Mouse (Mus musculus): ENCODE measurements around the gene Tmcc3. TPM values are rescaled to one million over a fixed set of nuclear protein-coding genes. Genes with fewer than 3 reads are reported as not detected.

Gene Tmcc3
- polyA plus RNA-seq, 1 experiment from 2014 or later: 4.8 TPM

- H3K27me3 ChIP-seq: peaks cover 5% of the 10 kb centered on the region; the same call in 1 of the 2 replicates
- H3K4me3 ChIP-seq: no peak overlapping the region
- H3K4me1 ChIP-seq: peaks cover 17% of the 10 kb centered on the region
- no peak for ATAC-seq (ENCODE audit: low FRiP score, low read depth)
- WGBS: 80% methylated on average over 6 of the region's 6 CpGs
- no peak overlapping the region for H3K4me2 ChIP-seq (replicated peaks)
- H3K36me3 ChIP-seq: no peaks in the 10 kb centered on the region
- no peak overlapping the region for H3K9ac ChIP-seq (replicated peaks)
- H3K27ac ChIP-seq (replicated peaks): no peak overlapping the region
- H3K9me3 ChIP-seq: no peaks in the 10 kb centered on the region
Observed at GRCm38 (mm10) chr10:94409661-94410060, 97.9 kb downstream of the Tmcc3 start.

- no peak for ATAC-seq (ENCODE audit: low FRiP score, low read depth)
- WGBS: 90% methylated on average over 9 of the region's 9 CpGs
- peaks cover 9% of the 10 kb centered on the region for H3K27me3 ChIP-seq
- no peaks in the 10 kb centered on the region for H3K36me3 ChIP-seq
- H3K4me2 ChIP-seq (replicated peaks): no peak overlapping the region
- no peaks in the 10 kb centered on the region for H3K9me3 ChIP-seq
- peaks cover 26% of the 10 kb centered on the region for H3K4me1 ChIP-seq
- no peak overlapping the region for H3K9ac ChIP-seq (replicated peaks)
- H3K4me3 ChIP-seq: no peak overlapping the region
- no peak overlapping the region for H3K27ac ChIP-seq (replicated peaks)
Observed at GRCm38 (mm10) chr10:94411594-94411993, 99.8 kb downstream of the Tmcc3 start.

- Histone ChIP-seq H3K4me1 (peaks cover 26% of the 10 kb centered on the region), H3K9ac (replicated peaks) (no peak overlapping the region), H3K4me2 (replicated peaks) (no peak overlapping the region), H3K4me3 (no peak overlapping the region), H3K36me3 (no peaks in the 10 kb centered on the region), H3K27ac (replicated peaks) (no peak overlapping the region), H3K9me3 (no peaks in the 10 kb centered on the region), H3K27me3 (peaks cover 12% of the 10 kb centered on the region)
- 40% methylated on average over 8 of the region's 8 CpGs for WGBS
- no peak for ATAC-seq (ENCODE audit: low FRiP score, low read depth)
Observed at GRCm38 (mm10) chr10:94413770-94414651, 102.3 kb downstream of the Tmcc3 start.

GRCm38 (mm10) chr10:94415950-94416844, 104.4 kb downstream of the Tmcc3 start:
- H3K27ac ChIP-seq (replicated peaks): no peak overlapping the region
- H3K36me3 ChIP-seq: no peaks in the 10 kb centered on the region
- H3K4me2 ChIP-seq (replicated peaks): peak overlapping the region; percentile 17; the same call in 1 of the 2 replicates
- peaks cover 21% of the 10 kb centered on the region for H3K4me1 ChIP-seq
- ATAC-seq (ENCODE audit: low FRiP score, low read depth): no peak; the same call in 1 of the 2 replicates
- H3K27me3 ChIP-seq: peaks cover 12% of the 10 kb centered on the region
- H3K9me3 ChIP-seq: no peaks in the 10 kb centered on the region
- WGBS: 43% methylated on average over 22 of the region's 22 CpGs
- no peak overlapping the region for H3K4me3 ChIP-seq
- no peak overlapping the region for H3K9ac ChIP-seq (replicated peaks)

- 85% methylated on average over 4 of the region's 4 CpGs for WGBS
- Histone ChIP-seq H3K36me3 (no peaks in the 10 kb centered on the region), H3K4me2 (replicated peaks) (no peak overlapping the region), H3K4me1 (peaks cover 21% of the 10 kb centered on the region), H3K4me3 (no peak overlapping the region), H3K9me3 (no peaks in the 10 kb centered on the region), H3K27ac (replicated peaks) (no peak overlapping the region), H3K9ac (replicated peaks) (no peak overlapping the region), H3K27me3 (peaks cover 7% of the 10 kb centered on the region)
- no peak for ATAC-seq (ENCODE audit: low FRiP score, low read depth)
Observed at GRCm38 (mm10) chr10:94417643-94418042, 105.9 kb downstream of the Tmcc3 start.

- Histone ChIP-seq H3K27me3 (no peaks in the 10 kb centered on the region), H3K4me2 (replicated peaks) (no peak overlapping the region), H3K9me3 (no peaks in the 10 kb centered on the region), H3K9ac (replicated peaks) (no peak overlapping the region), H3K36me3 (no peaks in the 10 kb centered on the region), H3K4me3 (no peak overlapping the region), H3K27ac (replicated peaks) (no peak overlapping the region), H3K4me1 (peaks cover 4% of the 10 kb centered on the region; the same call in 1 of the 2 replicates)
- ATAC-seq (ENCODE audit: low FRiP score, low read depth): peak; percentile 80
- WGBS: 65% methylated on average over 12 of the region's 12 CpGs
Observed at GRCm38 (mm10) chr10:94426000-94426920, 114.5 kb downstream of the Tmcc3 start.

- peaks cover 4% of the 10 kb centered on the region; the same call in 1 of the 2 replicates for H3K4me1 ChIP-seq
- no peak overlapping the region for H3K4me3 ChIP-seq
- H3K9ac ChIP-seq (replicated peaks): no peak overlapping the region
- no peaks in the 10 kb centered on the region for H3K36me3 ChIP-seq
- WGBS: 88% methylated on average over 15 of the region's 15 CpGs
- no peak for ATAC-seq (ENCODE audit: low FRiP score, low read depth)
- H3K27me3 ChIP-seq: no peaks in the 10 kb centered on the region
- no peaks in the 10 kb centered on the region for H3K9me3 ChIP-seq
- no peak overlapping the region for H3K27ac ChIP-seq (replicated peaks)
- H3K4me2 ChIP-seq (replicated peaks): no peak overlapping the region
Observed at GRCm38 (mm10) chr10:94426921-94427270, 115.1 kb downstream of the Tmcc3 start.

GRCm38 (mm10) chr10:94428186-94428942, 116.6 kb downstream of the Tmcc3 start:
- peaks cover 4% of the 10 kb centered on the region; the same call in 1 of the 2 replicates for H3K4me1 ChIP-seq
- H3K36me3 ChIP-seq: no peaks in the 10 kb centered on the region
- H3K27me3 ChIP-seq: no peaks in the 10 kb centered on the region
- H3K4me3 ChIP-seq: no peak overlapping the region
- H3K9ac ChIP-seq (replicated peaks): no peak overlapping the region
- WGBS: 83% methylated on average over 12 of the region's 12 CpGs
- H3K27ac ChIP-seq (replicated peaks): no peak overlapping the region
- ATAC-seq (ENCODE audit: low FRiP score, low read depth): no peak
- H3K9me3 ChIP-seq: no peaks in the 10 kb centered on the region
- no peak overlapping the region for H3K4me2 ChIP-seq (replicated peaks)

- no peaks in the 10 kb centered on the region for H3K27me3 ChIP-seq
- ATAC-seq (ENCODE audit: low FRiP score, low read depth): no peak
- no peak overlapping the region for H3K9ac ChIP-seq (replicated peaks)
- H3K4me3 ChIP-seq: no peak overlapping the region
- H3K36me3 ChIP-seq: no peaks in the 10 kb centered on the region
- H3K4me2 ChIP-seq (replicated peaks): no peak overlapping the region
- peaks cover 4% of the 10 kb centered on the region; the same call in 1 of the 2 replicates for H3K4me1 ChIP-seq
- no peak overlapping the region for H3K27ac ChIP-seq (replicated peaks)
- 69% methylated on average over 6 of the region's 6 CpGs for WGBS
- no peaks in the 10 kb centered on the region for H3K9me3 ChIP-seq
Observed at GRCm38 (mm10) chr10:94430566-94430965, 118.8 kb downstream of the Tmcc3 start.

- H3K36me3 ChIP-seq: no peaks in the 10 kb centered on the region
- H3K27ac ChIP-seq (replicated peaks): no peak overlapping the region
- ATAC-seq (ENCODE audit: low FRiP score, low read depth): no peak
- H3K4me1 ChIP-seq: no peaks in the 10 kb centered on the region
- H3K4me2 ChIP-seq (replicated peaks): no peak overlapping the region
- 69% methylated on average over 5 of the region's 5 CpGs for WGBS
- no peak overlapping the region for H3K9ac ChIP-seq (replicated peaks)
- no peaks in the 10 kb centered on the region for H3K9me3 ChIP-seq
- H3K27me3 ChIP-seq: no peaks in the 10 kb centered on the region
- no peak overlapping the region for H3K4me3 ChIP-seq
Observed at GRCm38 (mm10) chr10:94432933-94433332, 121.2 kb downstream of the Tmcc3 start.

GRCm38 (mm10) chr10:94433901-94434300, 122.2 kb downstream of the Tmcc3 start:
- Histone ChIP-seq H3K27me3 (no peaks in the 10 kb centered on the region), H3K36me3 (no peaks in the 10 kb centered on the region), H3K27ac (replicated peaks) (no peak overlapping the region), H3K9ac (replicated peaks) (no peak overlapping the region), H3K9me3 (no peaks in the 10 kb centered on the region), H3K4me2 (replicated peaks) (no peak overlapping the region), H3K4me3 (no peak overlapping the region), H3K4me1 (no peaks in the 10 kb centered on the region)
- no peak for ATAC-seq (ENCODE audit: low FRiP score, low read depth)
- 35% methylated on average over 7 of the region's 7 CpGs for WGBS
